Mouse (Mus musculus) kidney, embryonic 16.5 days (tissue): Measurements from ENCODE around the gene Cars. TPM values are rescaled to one million over a fixed set of nuclear protein-coding genes. Genes with fewer than 3 reads are reported as not detected.

Experiments used
- ATAC-seq: fragments of 200-750 bp; cut with Nextera tagmentation; 2 replicates; pipeline ENCODE4 v1.8.0; 2017; ENCODE audit warnings: moderate TSS enrichment; ENCODE audit not compliant: low FRiP score, low TSS enrichment
- H3K27ac ChIP-seq: fragments of 300-500 bp; sonication (generic); 2 replicates; pipeline ENCODE4 v1.5.1; 2014; ENCODE audit warnings: low read length
- H3K27me3 ChIP-seq: fragments of 300-500 bp; sonication (generic); 2 replicates; pipeline ENCODE4 v1.6.1; 2014; ENCODE audit warnings: low read length, control low read depth, mixed read lengths; ENCODE audit not compliant: insufficient read depth
- H3K36me3 ChIP-seq: fragments of 300-500 bp; sonication (generic); 2 replicates; pipeline ENCODE4 v1.6.1; 2014; ENCODE audit warnings: low read length, control low read depth, mixed read lengths; ENCODE audit not compliant: insufficient read depth
- H3K4me1 ChIP-seq: fragments of 300-500 bp; sonication (generic); 2 replicates; pipeline ENCODE4 v1.6.1; 2014; ENCODE audit warnings: low read length, control low read depth, mixed read lengths; ENCODE audit not compliant: insufficient read depth
- H3K4me2 ChIP-seq: fragments of 300-500 bp; sonication (generic); replicated peaks from 2 replicates; pipeline ENCODE4 v1.6.1; 2014; ENCODE audit warnings: low read depth, low read length
- H3K4me3 ChIP-seq: fragments of 300-500 bp; sonication (generic); 2 replicates; pipeline ENCODE4 v1.5.1; 2014; ENCODE audit warnings: mild to moderate bottlenecking, low read length
- H3K9ac ChIP-seq: fragments of 300-500 bp; sonication (generic); replicated peaks from 2 replicates; pipeline ENCODE4 v1.6.1; 2014; ENCODE audit warnings: low read length
- H3K9me3 ChIP-seq: fragments of 300-500 bp; sonication (generic); 2 replicates; pipeline ENCODE4 v1.6.1; 2016; ENCODE audit warnings: low read length, control low read depth
- whole genome bisulfite sequencing: fragments of 180-500 bp; shearing (Covaris S2); extraction: QIAGEN DNeasy Blood & Tissue Kit; methylation state at CpG from one replicate; pipeline ENCODE4 v1.1.7; 2014; 5-methylcytosine and 5-hydroxymethylcytosine counted together
- polyA plus RNA-seq: library from polyadenylated mRNA; unstranded; fragments of >200 nt; fragmentation: Nextera tagmentation; extraction: Ambion mirVana; gene quantifications from 2 replicates; pipeline ENCODE4 v1.2.1, GENCODE M21; 2015

Cars gene
- polyA plus RNA-seq, 1 experiment from 2014 or later = 72.3 TPM

- H3K4me2 ChIP-seq = no peak overlapping the region
- ATAC-seq = no peak
- H3K27ac ChIP-seq = no peak overlapping the region
- no peaks in the 10 kb centered on the region for H3K27me3 ChIP-seq
- H3K36me3 ChIP-seq = peaks cover 34% of the 10 kb centered on the region
- H3K4me1 ChIP-seq = no peaks in the 10 kb centered on the region
- no peaks in the 10 kb centered on the region for H3K9me3 ChIP-seq
- no peak overlapping the region for H3K4me3 ChIP-seq
- 86% methylated on average over 10 of the region's 10 CpGs for WGBS
- no peak overlapping the region for H3K9ac ChIP-seq
Observed at GRCm38 (mm10) chr7:143592255-143592654, 7.6 kb downstream of the Cars start.

GRCm38 (mm10) chr7:143588006-143588405, 11.9 kb downstream of the Cars start:
- H3K4me2 ChIP-seq = no peak overlapping the region
- no peak overlapping the region for H3K27ac ChIP-seq
- peaks cover 60% of the 10 kb centered on the region for H3K36me3 ChIP-seq
- H3K4me3 ChIP-seq = no peak overlapping the region
- no peaks in the 10 kb centered on the region for H3K9me3 ChIP-seq
- no peak overlapping the region for H3K9ac ChIP-seq
- no peak for ATAC-seq
- H3K4me1 ChIP-seq = no peaks in the 10 kb centered on the region
- H3K27me3 ChIP-seq = no peaks in the 10 kb centered on the region
- 91% methylated on average over 4 of the region's 4 CpGs for whole genome bisulfite sequencing

- WGBS = 92% methylated on average over 5 of the region's 5 CpGs
- H3K9ac ChIP-seq = no peak overlapping the region
- no peak overlapping the region for H3K4me2 ChIP-seq
- no peaks in the 10 kb centered on the region for H3K4me1 ChIP-seq
- peaks cover 60% of the 10 kb centered on the region for H3K36me3 ChIP-seq
- ATAC-seq = no peak
- no peaks in the 10 kb centered on the region for H3K9me3 ChIP-seq
- H3K27ac ChIP-seq = no peak overlapping the region
- H3K27me3 ChIP-seq = no peaks in the 10 kb centered on the region
- H3K4me3 ChIP-seq = no peak overlapping the region
Observed at GRCm38 (mm10) chr7:143587586-143587985, 12.3 kb downstream of the Cars start.

GRCm38 (mm10) chr7:143583956-143584355, 15.9 kb downstream of the Cars start:
- Histone ChIP-seq H3K9ac (no peak overlapping the region), H3K4me1 (no peaks in the 10 kb centered on the region), H3K4me2 (no peak overlapping the region), H3K4me3 (no peak overlapping the region), H3K27ac (no peak overlapping the region), H3K27me3 (no peaks in the 10 kb centered on the region), H3K36me3 (peaks cover 61% of the 10 kb centered on the region), H3K9me3 (no peaks in the 10 kb centered on the region)
- WGBS = 28% methylated on average over 3 of the region's 3 CpGs
- ATAC-seq = no peak; the same call in 1 of the 2 replicates

GRCm38 (mm10) chr7:143583025-143583424, 16.9 kb downstream of the Cars start:
- Histone ChIP-seq H3K4me3 (no peak overlapping the region), H3K4me1 (no peaks in the 10 kb centered on the region), H3K27me3 (no peaks in the 10 kb centered on the region), H3K27ac (no peak overlapping the region), H3K9me3 (no peaks in the 10 kb centered on the region), H3K9ac (no peak overlapping the region), H3K36me3 (peaks cover 61% of the 10 kb centered on the region), H3K4me2 (no peak overlapping the region)
- ATAC-seq = no peak
- 92% methylated on average over 5 of the region's 5 CpGs for WGBS

- no peak overlapping the region for H3K4me2 ChIP-seq
- no peak for ATAC-seq
- H3K27ac ChIP-seq = no peak overlapping the region
- H3K9me3 ChIP-seq = no peaks in the 10 kb centered on the region
- no peak overlapping the region for H3K4me3 ChIP-seq
- H3K9ac ChIP-seq = no peak overlapping the region
- no peaks in the 10 kb centered on the region for H3K4me1 ChIP-seq
- H3K36me3 ChIP-seq = peaks cover 77% of the 10 kb centered on the region
- no peaks in the 10 kb centered on the region for H3K27me3 ChIP-seq
- WGBS = 95% methylated on average over 11 of the region's 11 CpGs
Observed at GRCm38 (mm10) chr7:143575751-143576150, 24.1 kb downstream of the Cars start.

DNA sequence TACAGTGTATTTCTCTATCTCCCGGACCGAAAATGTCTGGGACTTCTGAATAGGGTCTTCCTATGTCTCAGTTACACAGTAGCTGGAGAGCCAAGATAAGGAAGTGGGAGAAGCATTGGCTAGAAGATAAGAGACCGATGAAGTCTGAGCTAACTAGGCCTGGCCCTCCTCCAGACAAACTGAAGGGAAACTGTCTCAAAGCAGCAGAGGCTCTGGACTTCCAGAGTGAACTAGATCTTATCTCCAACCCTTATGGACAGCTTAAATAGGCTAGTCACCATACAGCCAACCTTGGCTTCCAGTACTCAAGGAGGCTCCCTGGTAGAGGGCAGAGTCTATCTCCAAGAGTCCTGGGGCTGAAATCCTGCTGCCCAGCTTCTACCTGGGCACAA, 34.2 kb downstream of the Cars start:
- no peak overlapping the region for H3K4me3 ChIP-seq
- WGBS = 84% methylated on average over 3 of the region's 3 CpGs
- no peak overlapping the region for H3K4me2 ChIP-seq
- H3K36me3 ChIP-seq = peaks cover 78% of the 10 kb centered on the region
- H3K27ac ChIP-seq = no peak overlapping the region
- no peak overlapping the region for H3K9ac ChIP-seq
- H3K27me3 ChIP-seq = no peaks in the 10 kb centered on the region
- no peaks in the 10 kb centered on the region for H3K9me3 ChIP-seq
- no peaks in the 10 kb centered on the region for H3K4me1 ChIP-seq
- ATAC-seq = no peak

DNA sequence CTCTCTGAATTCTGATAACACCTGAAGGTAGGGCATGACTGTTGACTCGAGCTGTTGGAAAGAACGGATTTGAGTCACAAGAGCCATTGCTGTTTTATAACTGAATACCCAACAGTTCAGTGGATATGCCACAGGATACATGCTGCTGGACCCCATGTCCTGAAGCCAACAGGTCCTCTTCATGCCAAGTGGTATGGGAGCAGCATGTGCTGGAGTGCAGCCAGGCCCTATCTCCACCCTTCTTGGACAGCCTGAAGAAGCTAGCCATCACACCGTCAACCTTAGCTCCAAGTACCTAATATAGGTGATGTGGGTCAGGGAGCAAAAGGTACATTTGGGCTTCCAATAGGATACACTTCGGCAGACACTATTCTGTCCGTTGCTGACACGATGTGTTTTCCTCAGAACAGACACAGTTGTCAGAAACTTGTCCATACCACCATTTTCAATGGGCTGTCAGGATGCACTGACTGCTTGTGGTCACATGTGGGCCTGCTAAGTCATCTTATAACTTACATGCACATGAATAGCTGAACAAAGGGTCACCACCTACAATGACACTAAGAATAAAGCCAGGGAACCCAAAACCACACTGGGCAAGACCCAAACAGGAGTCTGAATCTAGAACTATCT, 34.8 kb downstream of the Cars start:
- Histone ChIP-seq H3K4me2 (no peak overlapping the region), H3K4me1 (no peaks in the 10 kb centered on the region), H3K27me3 (no peaks in the 10 kb centered on the region), H3K4me3 (no peak overlapping the region), H3K36me3 (peaks cover 78% of the 10 kb centered on the region), H3K9ac (no peak overlapping the region), H3K27ac (no peak overlapping the region), H3K9me3 (no peaks in the 10 kb centered on the region)
- 96% methylated on average over 6 of the region's 6 CpGs for WGBS
- ATAC-seq = no peak

DNA sequence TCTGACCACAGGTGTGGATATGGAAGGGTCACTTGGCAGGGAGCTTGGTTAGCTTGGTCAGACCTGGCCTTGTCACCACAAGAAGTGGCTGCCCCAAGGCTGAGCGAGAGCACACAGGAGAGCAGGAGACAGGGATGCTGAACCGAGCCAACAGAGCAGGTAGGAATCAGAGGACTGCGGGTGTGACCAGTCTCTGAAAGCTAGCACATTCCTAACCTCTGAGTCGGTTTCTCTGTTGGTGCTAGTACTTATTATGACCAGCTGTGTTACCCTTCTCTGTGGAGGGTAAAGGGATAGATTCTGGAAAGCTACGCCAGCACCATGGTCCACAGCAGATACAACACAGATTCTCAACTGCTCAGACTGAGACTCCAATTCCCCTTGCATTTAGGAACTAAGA, 36.1 kb downstream of the Cars start:
- Histone ChIP-seq H3K36me3 (peaks cover 78% of the 10 kb centered on the region), H3K4me2 (no peak overlapping the region)
- 89% methylated on average over 5 of the region's 5 CpGs for WGBS

GRCm38 (mm10) chr7:143557616-143558015, 42.3 kb downstream of the Cars start:
- Histone ChIP-seq H3K27ac (no peak overlapping the region), H3K27me3 (no peaks in the 10 kb centered on the region), H3K4me3 (no peak overlapping the region), H3K9ac (no peak overlapping the region), H3K4me2 (no peak overlapping the region), H3K9me3 (no peaks in the 10 kb centered on the region), H3K4me1 (no peaks in the 10 kb centered on the region), H3K36me3 (peaks cover 67% of the 10 kb centered on the region)
- ATAC-seq = no peak
- WGBS = 93% methylated on average over 7 of the region's 7 CpGs

More for the DNA sequence above, 36.1 kb downstream of the Cars start:
- no peak for ATAC-seq
- H3K9ac ChIP-seq = no peak overlapping the region
- no peaks in the 10 kb centered on the region for H3K9me3 ChIP-seq
- no peaks in the 10 kb centered on the region for H3K27me3 ChIP-seq
- no peak overlapping the region for H3K4me3 ChIP-seq
- H3K4me1 ChIP-seq = no peaks in the 10 kb centered on the region
- H3K27ac ChIP-seq = no peak overlapping the region
